Mouse (Mus musculus) hindbrain, embryonic 13.5 days (tissue): ENCODE measurements at regions not wholly inside any gene's neighbourhood (a gene's known extent, or its start where the extent isn't known, plus 50 kb on each side); places are given as distances from the start of the nearest gene placed in this dataset.

Source experiments
- ATAC-seq: fragments of 200-750 bp; cut with Nextera tagmentation; 2 replicates; pipeline ENCODE4 v1.8.0; 2017; ENCODE audit warnings: moderate TSS enrichment; ENCODE audit not compliant: low FRiP score
- H3K27ac ChIP-seq: fragments of 300-500 bp; sonication (generic); 2 replicates; pipeline ENCODE4 v1.5.1; 2015; ENCODE audit warnings: inconsistent platforms, mild to moderate bottlenecking, moderate library complexity
- H3K27me3 ChIP-seq: fragments of 300-500 bp; sonication (generic); 2 replicates; pipeline ENCODE4 v1.6.1; 2015; ENCODE audit warnings: mild to moderate bottlenecking, inconsistent platforms
- H3K36me3 ChIP-seq: fragments of 300-500 bp; sonication (generic); 2 replicates; pipeline ENCODE4 v1.6.1; 2015; ENCODE audit warnings: mild to moderate bottlenecking, inconsistent platforms
- H3K4me1 ChIP-seq: fragments of 300-500 bp; sonication (generic); replicated peaks from 2 replicates; pipeline ENCODE4 v1.6.1; 2015; ENCODE audit warnings: inconsistent platforms
- H3K4me2 ChIP-seq: fragments of 300-500 bp; sonication (generic); 2 replicates; pipeline ENCODE4 v1.6.1; 2015; ENCODE audit warnings: inconsistent platforms, mild to moderate bottlenecking, moderate library complexity
- H3K4me3 ChIP-seq: fragments of 300-500 bp; sonication (generic); 2 replicates; pipeline ENCODE4 v1.5.1; 2015; ENCODE audit warnings: mild to moderate bottlenecking, inconsistent platforms
- H3K9ac ChIP-seq: fragments of 300-500 bp; sonication (generic); 2 replicates; pipeline ENCODE4 v1.6.1; 2015; ENCODE audit warnings: mild to moderate bottlenecking, inconsistent platforms
- H3K9me3 ChIP-seq: fragments of 300-500 bp; sonication (generic); 2 replicates; pipeline ENCODE4 v1.6.1; 2016; ENCODE audit warnings: inconsistent platforms
- WGBS: fragments of 180-500 bp; shearing (Covaris S2); methylation state at CpG from one replicate; pipeline ENCODE4 v1.1.7; 2015; 5-methylcytosine and 5-hydroxymethylcytosine counted together

DNA sequence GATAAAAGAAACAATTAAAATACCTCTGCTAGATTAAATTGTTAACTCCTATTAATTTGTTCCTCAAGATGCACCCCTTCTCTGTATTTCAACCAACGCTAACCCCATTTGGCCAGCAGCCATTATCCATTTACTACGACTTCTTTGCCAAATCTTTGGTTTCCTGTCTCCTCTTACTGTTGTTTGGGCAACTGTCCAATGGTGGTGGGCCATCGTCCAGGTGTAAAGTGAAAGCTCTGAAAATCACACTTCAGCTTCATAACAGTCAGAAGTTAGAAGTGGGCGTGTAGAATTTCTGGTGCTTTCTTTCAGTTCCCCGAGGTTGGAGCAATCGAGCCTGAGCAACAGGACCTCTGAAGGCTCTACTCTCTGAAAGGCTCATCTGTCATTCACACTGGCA lies 66.8 kb upstream of the Zbtb20 start:
- Histone ChIP-seq H3K27me3 (no peaks in the 10 kb centered on the region), H3K4me3 (no peak overlapping the region), H3K36me3 (no peaks in the 10 kb centered on the region), H3K9ac (no peak overlapping the region), H3K4me1 (no peaks in the 10 kb centered on the region), H3K9me3 (no peaks in the 10 kb centered on the region), H3K27ac (no peak overlapping the region), H3K4me2 (no peak overlapping the region)
- no peak for ATAC-seq
- WGBS: 81% methylated on average over 6 of the region's 6 CpGs

DNA sequence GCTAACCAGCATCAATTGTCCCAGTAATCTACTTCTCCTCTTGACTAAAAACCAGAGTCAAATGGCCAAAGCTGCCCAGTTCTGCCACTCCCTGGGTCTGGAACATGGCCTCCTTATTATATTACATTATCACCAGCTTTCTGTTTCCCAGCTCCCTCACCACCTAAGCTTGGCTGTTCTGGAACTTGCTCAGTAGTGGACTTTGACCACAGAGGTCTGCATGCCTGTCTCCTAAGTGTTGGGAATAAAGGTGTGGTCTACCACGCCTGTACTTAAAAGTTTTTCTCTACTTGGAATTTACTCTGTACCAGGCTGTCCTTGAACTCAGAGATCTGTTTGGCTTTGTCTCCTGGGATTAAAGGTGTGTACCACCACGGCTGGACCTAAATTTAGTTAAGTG lies 68.1 kb upstream of the Zbtb20 start:
- H3K36me3 ChIP-seq: no peaks in the 10 kb centered on the region
- H3K4me1 ChIP-seq: no peaks in the 10 kb centered on the region
- no peaks in the 10 kb centered on the region for H3K9me3 ChIP-seq
- ATAC-seq: no peak
- H3K4me3 ChIP-seq: no peak overlapping the region
- H3K4me2 ChIP-seq: no peak overlapping the region
- no peak overlapping the region for H3K9ac ChIP-seq
- H3K27me3 ChIP-seq: no peaks in the 10 kb centered on the region
- H3K27ac ChIP-seq: no peak overlapping the region
- WGBS: 88% methylated on average over 2 of the region's 2 CpGs

DNA sequence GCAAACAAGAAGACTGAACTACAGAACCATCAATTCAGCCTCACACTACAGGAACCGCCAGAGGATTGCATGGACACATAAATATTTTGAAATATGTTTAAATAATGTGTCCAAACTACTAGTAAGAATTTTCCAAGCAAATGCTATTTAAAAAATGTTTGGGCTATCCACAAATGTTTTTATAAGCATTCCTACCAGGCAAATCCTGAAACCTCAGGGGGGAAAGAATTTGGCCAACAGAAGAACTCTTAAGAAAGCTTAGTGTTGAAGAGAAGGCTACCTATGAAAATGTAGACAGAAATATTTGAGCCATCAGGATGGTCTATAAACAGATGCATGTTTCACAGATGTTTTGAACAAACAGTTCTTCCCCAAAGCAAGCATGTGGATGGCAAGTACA lies 72.1 kb upstream of the Zbtb20 start:
- WGBS: 73% methylated on average over 1 of the region's 1 CpGs
- Histone ChIP-seq H3K27ac (no peak overlapping the region), H3K27me3 (no peaks in the 10 kb centered on the region), H3K36me3 (no peaks in the 10 kb centered on the region), H3K9ac (no peak overlapping the region), H3K9me3 (peaks cover 8% of the 10 kb centered on the region; the same call in 1 of the 2 replicates), H3K4me3 (no peak overlapping the region), H3K4me1 (no peaks in the 10 kb centered on the region), H3K4me2 (no peak overlapping the region)
- no peak for ATAC-seq

DNA sequence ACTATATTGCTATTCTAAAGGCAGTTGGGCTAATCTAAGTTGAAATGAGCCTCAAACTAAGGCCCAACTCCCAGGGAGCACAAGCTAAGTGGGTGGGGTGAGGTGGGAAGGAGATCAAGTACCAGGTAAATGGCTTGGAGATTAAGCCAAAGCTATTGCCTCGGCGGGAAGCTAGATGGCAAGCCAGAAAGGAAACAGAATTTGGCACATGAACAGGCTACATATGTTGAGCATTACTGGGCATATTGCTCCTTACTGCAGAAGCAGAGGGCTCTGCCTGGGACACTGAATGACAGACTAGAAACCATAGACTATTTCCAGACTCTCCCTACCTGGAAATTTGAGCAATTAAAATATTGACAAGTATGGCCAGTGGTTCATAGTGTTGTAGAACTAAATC lies 83.1 kb upstream of the Zbtb20 start:
- Histone ChIP-seq H3K27me3 (no peaks in the 10 kb centered on the region), H3K4me3 (no peak overlapping the region), H3K9ac (no peak overlapping the region), H3K36me3 (no peaks in the 10 kb centered on the region), H3K27ac (no peak overlapping the region), H3K9me3 (no peaks in the 10 kb centered on the region), H3K4me1 (no peaks in the 10 kb centered on the region), H3K4me2 (no peak overlapping the region)
- 91% methylated on average over 2 of the region's 2 CpGs for WGBS
- ATAC-seq: no peak

DNA sequence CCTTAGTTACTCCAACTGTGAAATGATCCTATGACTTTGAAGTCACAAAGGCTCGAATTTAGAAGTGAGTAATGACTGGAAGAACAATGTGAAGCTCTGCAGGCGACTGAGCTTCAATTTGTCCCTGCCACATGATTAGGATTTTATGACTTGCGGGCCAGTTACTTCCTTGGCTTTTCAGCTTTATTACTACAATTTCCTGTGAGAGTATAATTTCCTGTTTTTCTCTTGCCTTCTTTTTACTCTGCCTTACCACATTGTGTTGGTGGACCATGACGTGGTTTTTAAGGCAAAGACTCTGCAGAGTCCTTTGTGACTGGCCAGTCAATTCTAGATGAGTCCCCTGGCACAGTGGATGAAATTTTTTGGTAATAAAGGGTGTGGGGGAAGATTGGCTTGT lies 91.0 kb upstream of the Zbtb20 start:
- no peaks in the 10 kb centered on the region for H3K9me3 ChIP-seq
- WGBS: 33% methylated on average over 4 of the region's 4 CpGs
- H3K4me2 ChIP-seq: no peak overlapping the region
- no peak overlapping the region for H3K27ac ChIP-seq
- no peak for ATAC-seq
- no peaks in the 10 kb centered on the region for H3K27me3 ChIP-seq
- H3K9ac ChIP-seq: no peak overlapping the region
- no peak overlapping the region for H3K4me3 ChIP-seq
- H3K36me3 ChIP-seq: no peaks in the 10 kb centered on the region
- peaks cover 29% of the 10 kb centered on the region for H3K4me1 ChIP-seq

DNA sequence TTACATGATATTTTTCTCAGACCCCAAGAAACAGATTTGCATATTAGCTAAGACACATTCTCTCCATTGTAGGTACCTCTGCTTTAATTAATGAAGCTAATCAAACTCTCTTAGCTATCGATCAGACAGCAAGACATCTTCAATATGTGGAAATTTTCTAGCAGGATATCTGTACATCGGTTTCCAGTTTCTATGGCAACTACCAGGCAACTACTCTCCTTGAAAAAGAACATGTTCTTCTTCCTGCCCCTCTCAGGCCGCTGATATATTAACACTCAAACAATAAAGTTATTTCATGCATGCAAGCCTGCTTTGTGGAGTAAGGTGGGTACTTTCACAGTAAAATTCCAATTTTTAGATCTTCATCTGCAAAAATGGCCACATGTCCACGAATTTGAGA lies 91.7 kb upstream of the Zbtb20 start:
- H3K4me1 ChIP-seq: peaks cover 29% of the 10 kb centered on the region
- no peaks in the 10 kb centered on the region for H3K27me3 ChIP-seq
- H3K4me3 ChIP-seq: no peak overlapping the region
- WGBS: 30% methylated on average over 4 of the region's 4 CpGs
- no peak overlapping the region for H3K4me2 ChIP-seq
- H3K27ac ChIP-seq: 0 out of 2 replicates have a peak overlapping the region, but pooled peaks have one; percentile 44
- ATAC-seq: no peak
- 0 out of 2 replicates have a peak overlapping the region, but pooled peaks have one; percentile 1 for H3K9ac ChIP-seq
- H3K9me3 ChIP-seq: no peaks in the 10 kb centered on the region
- no peaks in the 10 kb centered on the region for H3K36me3 ChIP-seq

DNA sequence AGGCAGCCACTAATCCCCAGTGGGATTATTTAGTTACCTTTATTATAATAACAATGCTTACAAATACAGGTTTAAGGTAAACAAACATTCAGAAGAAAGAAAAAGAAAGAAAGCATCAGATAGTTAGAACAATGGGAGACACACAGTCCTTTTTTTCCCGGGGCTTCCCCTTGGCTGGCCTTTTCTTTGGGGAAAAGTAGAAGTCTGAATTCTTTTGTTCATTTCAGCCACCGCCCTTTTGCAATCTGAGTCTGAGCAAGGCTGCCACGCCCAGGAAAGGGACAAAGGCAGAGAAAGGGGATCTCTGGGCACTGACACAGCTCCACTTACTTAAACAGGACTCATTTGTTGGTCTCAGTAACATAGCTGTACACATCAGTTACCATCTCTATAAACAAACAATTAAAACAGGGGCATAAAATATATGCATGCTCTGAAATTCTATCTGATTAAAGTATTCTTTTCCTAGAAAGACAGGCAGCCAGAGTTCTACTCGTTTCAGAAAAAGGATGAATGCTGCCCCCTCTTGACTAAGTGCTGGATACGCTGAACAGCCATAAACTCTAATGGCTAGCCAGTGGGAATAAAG lies 93.5 kb upstream of the Zbtb20 start:
- Histone ChIP-seq H3K27ac (peak overlapping the region; percentile 85), H3K9ac (peak overlapping the region; percentile 56), H3K36me3 (no peaks in the 10 kb centered on the region), H3K4me1 (peaks cover 29% of the 10 kb centered on the region), H3K9me3 (no peaks in the 10 kb centered on the region), H3K27me3 (no peaks in the 10 kb centered on the region), H3K4me3 (no peak overlapping the region), H3K4me2 (peak overlapping the region; percentile 29; the same call in 1 of the 2 replicates)
- 3% methylated on average over 5 of the region's 5 CpGs for WGBS
- peak; percentile 82 for ATAC-seq

DNA sequence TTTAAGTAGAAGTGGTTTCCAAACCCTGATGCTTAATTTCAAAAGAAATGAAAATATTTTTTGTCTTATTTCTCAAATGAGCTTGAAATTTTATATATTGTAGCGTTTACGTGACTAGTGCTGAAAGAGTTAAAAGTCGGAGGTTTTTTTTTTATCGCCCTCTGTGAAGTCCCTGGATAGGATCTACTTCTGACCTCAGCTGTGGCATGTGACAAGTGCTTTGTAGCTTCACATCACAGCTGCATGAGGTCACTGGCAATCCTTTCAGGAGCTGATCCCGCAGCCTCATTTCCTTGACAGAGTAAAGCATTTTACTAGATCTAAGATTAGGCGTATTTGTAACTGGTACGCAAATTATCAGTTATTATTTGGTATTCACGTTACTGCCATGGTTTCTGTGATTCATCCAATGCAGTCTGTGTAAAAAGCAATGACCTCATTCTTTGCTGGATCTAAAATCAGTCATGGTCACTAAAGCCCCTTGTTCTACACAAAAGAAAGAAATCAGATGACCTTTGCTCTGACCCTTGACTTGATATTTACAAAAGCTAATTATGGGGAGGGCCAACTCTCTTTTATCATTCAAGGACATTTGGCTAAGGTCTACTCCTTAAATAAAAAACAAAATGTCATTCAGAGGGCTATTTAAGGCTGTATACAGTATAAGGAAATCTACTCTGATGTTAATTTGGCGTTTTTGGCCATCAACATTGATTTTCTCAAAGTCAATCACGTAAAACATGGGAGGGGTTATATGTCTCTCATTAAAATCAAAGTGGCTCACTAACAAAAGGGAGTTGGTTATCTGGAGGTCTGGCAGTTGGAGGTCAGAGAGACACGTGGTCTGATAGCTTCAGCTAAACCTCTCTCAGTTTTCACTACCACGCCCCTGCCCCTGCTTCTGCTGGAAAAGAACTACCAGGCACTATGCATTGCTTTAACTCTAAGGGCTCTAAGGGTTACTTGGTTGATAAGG lies 94.3 kb upstream of the Zbtb20 start:
- H3K4me3 ChIP-seq: no peak overlapping the region
- H3K36me3 ChIP-seq: no peaks in the 10 kb centered on the region
- peak overlapping the region; percentile 29; the same call in 1 of the 2 replicates for H3K9ac ChIP-seq
- no peaks in the 10 kb centered on the region for H3K27me3 ChIP-seq
- peak overlapping the region; percentile 29 for H3K4me2 ChIP-seq
- peaks cover 29% of the 10 kb centered on the region for H3K4me1 ChIP-seq
- H3K27ac ChIP-seq: peak overlapping the region; percentile 85
- WGBS: 5% methylated on average over 12 of the region's 12 CpGs
- no peaks in the 10 kb centered on the region for H3K9me3 ChIP-seq
- peak; percentile 72 for ATAC-seq

DNA sequence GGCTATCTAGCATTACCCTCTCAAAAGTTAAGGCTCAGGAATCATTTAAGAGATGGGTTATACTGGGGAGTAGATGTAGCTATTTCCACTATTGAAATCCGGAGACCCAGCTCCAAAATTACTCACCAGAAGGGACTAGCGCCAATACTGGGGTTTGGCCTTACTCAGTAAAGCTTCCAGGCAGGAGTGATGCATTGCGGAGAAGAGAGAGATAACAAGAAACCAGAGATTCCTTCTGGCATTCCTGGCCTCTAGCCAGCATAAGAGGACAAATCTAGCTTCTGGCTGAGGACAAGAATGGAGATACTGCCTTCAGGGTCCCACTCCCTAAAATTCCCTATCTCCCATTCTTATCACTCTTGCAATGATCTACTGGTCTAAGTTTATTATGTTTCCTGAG lies 95.7 kb upstream of the Zbtb20 start:
- no peaks in the 10 kb centered on the region for H3K9me3 ChIP-seq
- peaks cover 29% of the 10 kb centered on the region for H3K4me1 ChIP-seq
- H3K4me2 ChIP-seq: no peak overlapping the region
- no peak overlapping the region for H3K9ac ChIP-seq
- no peaks in the 10 kb centered on the region for H3K36me3 ChIP-seq
- no peak overlapping the region for H3K27ac ChIP-seq
- no peaks in the 10 kb centered on the region for H3K27me3 ChIP-seq
- WGBS: 96% methylated on average over 3 of the region's 3 CpGs
- ATAC-seq: no peak
- no peak overlapping the region for H3K4me3 ChIP-seq

DNA sequence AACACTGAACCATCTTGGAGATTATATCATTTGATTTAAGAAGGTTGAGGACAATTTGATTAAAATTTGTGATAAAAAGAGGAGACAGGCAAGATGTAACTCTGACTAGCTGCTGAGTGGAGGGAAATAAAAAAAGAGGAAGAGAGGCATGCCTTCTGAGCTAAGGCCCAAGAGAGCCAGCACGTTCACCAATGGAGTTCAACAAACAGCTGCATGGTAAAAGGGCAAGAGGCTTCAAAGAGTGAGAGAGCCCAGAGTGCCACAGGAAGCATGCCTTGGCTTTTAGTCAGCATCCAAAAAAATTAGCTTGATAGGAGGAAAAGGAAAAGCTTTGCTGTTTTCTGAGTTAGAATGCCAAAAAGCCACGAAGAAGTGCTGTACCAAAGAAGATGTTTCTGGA lies 103.0 kb upstream of the Zbtb20 start:
- Histone ChIP-seq H3K27me3 (no peaks in the 10 kb centered on the region), H3K4me1 (no peaks in the 10 kb centered on the region), H3K4me2 (no peak overlapping the region), H3K9me3 (no peaks in the 10 kb centered on the region), H3K27ac (no peak overlapping the region), H3K9ac (no peak overlapping the region), H3K4me3 (no peak overlapping the region), H3K36me3 (no peaks in the 10 kb centered on the region)
- WGBS: 76% methylated on average over 2 of the region's 2 CpGs
- ATAC-seq: no peak

DNA sequence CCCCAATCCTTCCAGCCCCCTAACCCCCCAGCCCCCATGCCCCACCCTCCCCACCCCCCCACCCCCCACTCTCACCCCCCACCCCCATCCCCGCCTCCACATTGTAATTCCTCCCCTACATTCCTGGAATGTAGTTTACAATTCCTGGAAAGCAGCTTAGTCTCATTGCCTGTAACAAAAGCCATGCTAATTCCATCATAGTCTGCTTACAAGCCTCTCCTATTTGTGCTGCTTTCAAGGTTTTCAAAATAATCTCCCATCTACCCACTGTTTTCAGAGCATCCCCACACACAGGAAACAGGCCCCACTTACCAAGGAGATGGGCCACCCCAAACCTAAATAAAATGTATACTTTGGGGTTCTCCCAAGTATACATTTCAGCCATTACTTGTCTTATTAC lies 105.5 kb upstream of the Zbtb20 start:
- ATAC-seq: no peak
- H3K27ac ChIP-seq: no peak overlapping the region
- no peaks in the 10 kb centered on the region for H3K36me3 ChIP-seq
- H3K9me3 ChIP-seq: no peaks in the 10 kb centered on the region
- H3K4me1 ChIP-seq: no peaks in the 10 kb centered on the region
- H3K4me3 ChIP-seq: no peak overlapping the region
- H3K27me3 ChIP-seq: no peaks in the 10 kb centered on the region
- no peak overlapping the region for H3K9ac ChIP-seq
- WGBS: 75% methylated on average over 1 of the region's 1 CpGs
- no peak overlapping the region for H3K4me2 ChIP-seq

DNA sequence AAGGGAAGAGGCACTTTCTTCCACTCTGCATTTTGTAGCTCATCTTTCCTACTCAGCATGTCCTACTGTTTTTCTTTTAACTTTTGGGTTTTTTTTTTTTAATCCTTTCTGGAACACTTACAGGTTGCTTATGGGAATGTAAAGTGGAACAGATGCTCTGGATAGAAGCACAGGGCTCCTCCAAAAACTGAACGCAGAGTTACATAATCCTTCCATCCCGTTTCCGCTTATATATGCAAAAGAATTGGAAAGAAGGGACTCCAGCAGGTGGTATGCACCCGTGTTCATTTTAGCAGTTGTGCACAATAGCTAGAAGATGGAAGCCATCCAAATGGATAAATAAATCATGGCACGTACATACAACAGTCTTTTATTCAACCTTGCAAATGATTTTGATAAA lies 127.0 kb upstream of the Zbtb20 start:
- Histone ChIP-seq H3K4me2 (no peak overlapping the region), H3K9me3 (no peaks in the 10 kb centered on the region), H3K9ac (no peak overlapping the region), H3K4me3 (no peak overlapping the region), H3K36me3 (no peaks in the 10 kb centered on the region), H3K27me3 (no peaks in the 10 kb centered on the region), H3K27ac (no peak overlapping the region), H3K4me1 (peaks cover 9% of the 10 kb centered on the region)
- no peak for ATAC-seq
- WGBS: 78% methylated on average over 5 of the region's 5 CpGs
